Mouse (Mus musculus) common myeloid progenitor, adult 5-6 weeks (primary cell): ENCODE measurements around the gene Osbpl10. TPM values are rescaled to one million over a fixed set of nuclear protein-coding genes. Genes with fewer than 3 reads are reported as not detected.
A peak's percentile ranks its signal among the peaks of the same experiment; 100 is the strongest.

Experiments
- ATAC-seq: replicated peaks from 2 replicates; pipeline ENCODE4 v1.8.0; 2016; ENCODE audit warnings: low read depth, mild to moderate bottlenecking, moderate TSS enrichment, inconsistent platforms; ENCODE audit not compliant: poor library complexity, severe bottlenecking
- total RNA-seq: library from RNA; stranded (forward); fragments of 200-1000, 187-1606 nt; gene quantifications from 2 replicates; pipeline ENCODE4 v1.2.3, GENCODE M21; 2017

Osbpl10 gene
- total RNA-seq, 1 experiment from 2014 or later, result 0.09 TPM

DNA sequence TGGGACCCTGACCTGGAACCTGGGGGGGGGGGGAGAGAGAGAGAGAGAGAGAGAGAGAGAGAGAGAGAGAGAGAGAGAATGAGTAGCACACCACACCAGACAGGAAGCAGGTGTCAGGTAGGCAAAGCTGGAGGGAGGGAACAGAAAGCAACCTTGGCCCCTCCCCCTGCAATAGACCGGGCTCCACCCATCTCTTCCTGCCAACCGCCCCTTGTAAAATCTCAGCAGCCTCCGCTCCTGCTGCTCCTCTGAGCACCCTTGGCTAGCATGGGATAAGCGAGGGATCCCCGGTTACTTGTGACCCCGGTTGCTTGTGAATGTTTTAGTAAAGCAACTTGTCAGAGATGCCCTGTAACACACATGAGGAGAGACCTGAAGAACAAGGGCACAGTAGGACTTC is 227.1 kb downstream of the Osbpl10 start:
- 0 out of 2 replicates have a peak, but pooled peaks have one; percentile 26 for ATAC-seq

GRCm38 (mm10) chr9:115206219-115206618 is 227.8 kb downstream of the Osbpl10 start:
- no peak for ATAC-seq

GRCm38 (mm10) chr9:115209737-115210136 is 231.4 kb downstream of the Osbpl10 start:
- peak; percentile 73 for ATAC-seq

GRCm38 (mm10) chr9:115210535-115210934 is 232.2 kb downstream of the Osbpl10 start:
- no peak for ATAC-seq

DNA sequence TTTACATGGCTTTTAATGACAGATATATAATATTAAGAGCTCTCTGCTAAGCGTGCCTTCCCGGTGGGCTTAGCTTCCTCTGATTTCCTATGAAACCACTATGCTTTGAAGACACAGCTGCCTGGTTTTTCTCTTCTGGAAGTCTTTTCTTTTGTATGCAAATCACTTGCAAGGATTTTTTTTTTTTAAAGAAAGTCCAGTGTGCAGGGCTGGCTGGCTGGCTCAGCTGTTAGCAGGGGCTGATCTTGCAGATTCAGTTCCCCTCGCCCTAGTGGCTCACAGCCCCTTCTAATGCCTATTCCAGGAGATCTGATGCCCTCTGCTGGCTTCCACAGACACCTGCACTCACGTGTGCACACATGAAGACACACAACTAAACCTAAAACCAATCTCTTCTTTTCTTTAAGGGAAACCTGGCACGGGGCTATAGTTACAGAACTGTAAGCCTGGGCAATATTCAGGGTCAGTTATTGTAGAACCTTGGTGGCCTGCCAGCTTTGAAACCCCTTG is 235.4 kb downstream of the Osbpl10 start:
- no peak for ATAC-seq

GRCm38 (mm10) chr9:115214572-115215571 is 236.5 kb downstream of the Osbpl10 start:
- peak; percentile 48; the same call in 1 of the 2 replicates for ATAC-seq

GRCm38 (mm10) chr9:115215830-115216701 is 237.7 kb downstream of the Osbpl10 start:
- no peak; the same call in 1 of the 2 replicates for ATAC-seq

- ATAC-seq, result no peak
These were observed 239.6 kb downstream of the Osbpl10 start for GRCm38 (mm10) chr9:115217984-115218383.

DNA sequence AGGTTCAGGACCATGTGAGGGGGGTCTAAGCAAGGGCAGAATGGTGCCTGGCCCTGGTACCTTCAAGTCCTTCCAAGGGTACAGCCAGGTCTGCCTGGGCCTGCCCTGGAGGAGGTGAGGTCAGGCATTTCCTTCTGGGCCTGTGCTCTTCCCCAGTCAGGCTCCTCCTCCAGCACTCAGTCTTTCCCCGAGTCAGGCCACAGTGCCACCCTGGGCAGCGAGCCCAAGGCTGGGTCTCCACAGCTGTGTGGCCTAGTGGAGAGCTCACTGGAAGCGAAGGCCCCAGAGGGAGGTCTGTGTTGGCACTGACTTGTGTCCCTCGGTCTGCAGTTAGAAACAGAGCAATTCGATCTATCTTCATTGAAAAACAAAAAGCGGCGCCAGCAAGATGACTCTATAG is 242.1 kb downstream of the Osbpl10 start:
- peak; percentile 35; the same call in 1 of the 2 replicates for ATAC-seq

GRCm38 (mm10) chr9:115221265-115221664 is 242.9 kb downstream of the Osbpl10 start:
- peak; percentile 58 for ATAC-seq

DNA sequence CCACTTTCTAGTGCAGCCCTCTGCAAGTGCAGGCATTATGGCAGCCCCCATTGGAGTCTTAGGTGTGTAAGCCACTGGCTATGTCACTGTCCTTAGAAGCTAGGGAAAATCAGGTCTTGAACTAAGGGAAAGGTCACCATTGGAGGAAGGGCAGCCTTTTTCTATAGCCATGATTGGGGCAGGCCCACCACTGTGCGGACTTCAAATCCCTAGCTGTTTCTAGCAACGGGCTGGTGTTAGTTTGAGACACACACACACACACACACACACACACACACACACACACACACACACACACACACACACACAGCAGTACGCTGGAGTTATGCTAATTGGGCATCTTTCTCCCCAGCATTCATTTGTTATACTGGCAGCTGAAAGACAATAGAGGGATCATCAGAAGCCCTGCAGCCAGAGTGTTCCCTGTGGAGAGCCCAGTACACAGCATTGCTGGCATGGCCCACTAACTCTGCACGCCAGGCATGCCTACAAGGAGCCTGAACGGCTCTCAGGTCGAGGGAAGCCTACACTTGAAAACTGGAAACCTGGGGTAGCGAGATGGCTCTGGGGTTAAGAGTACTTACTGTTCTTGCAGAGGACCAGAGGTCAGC is 246.5 kb downstream of the Osbpl10 start:
- ATAC-seq, result no peak

DNA sequence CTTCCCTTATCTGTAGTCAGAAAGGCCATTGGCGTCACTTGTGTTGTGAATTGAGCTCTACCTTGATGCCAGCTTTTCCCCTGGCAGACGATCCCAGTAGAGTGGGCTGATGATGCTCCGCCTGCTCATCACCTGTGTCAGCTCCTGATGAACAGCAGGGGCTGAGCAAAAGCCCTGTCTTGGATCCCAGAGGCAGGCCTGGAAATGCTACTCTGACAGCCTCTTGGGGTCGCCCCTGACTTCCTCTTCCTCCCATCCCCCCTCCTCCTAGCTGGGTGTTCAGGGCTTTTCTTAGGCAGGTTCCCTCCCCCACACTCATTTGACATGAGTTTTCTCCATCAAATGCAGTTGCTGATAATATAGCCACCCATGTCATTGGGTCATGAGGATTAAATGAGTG is 250.8 kb downstream of the Osbpl10 start:
- no peak for ATAC-seq

GRCm38 (mm10) chr9:115229676-115230075 is 251.3 kb downstream of the Osbpl10 start:
- no peak for ATAC-seq

DNA sequence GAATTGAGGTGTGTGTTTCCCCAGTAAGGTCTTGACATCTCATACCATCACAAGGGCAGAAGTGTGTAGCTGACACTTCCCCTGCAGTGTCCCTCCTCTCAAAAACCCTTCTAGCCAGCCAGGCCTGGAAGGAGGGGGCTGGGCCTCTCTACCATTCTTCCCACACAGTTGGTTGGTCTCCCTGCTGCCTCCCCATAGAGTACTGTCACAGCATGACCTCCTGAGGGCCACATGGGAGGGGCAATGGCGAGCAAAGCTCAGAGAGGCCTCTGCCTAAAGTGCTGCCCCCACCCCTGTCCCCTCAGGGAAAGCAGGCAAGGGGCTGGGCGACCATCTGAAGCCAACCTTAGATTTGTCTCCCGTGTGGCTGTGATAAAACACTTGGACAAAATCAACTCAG is 251.8 kb downstream of the Osbpl10 start:
- no peak for ATAC-seq

DNA sequence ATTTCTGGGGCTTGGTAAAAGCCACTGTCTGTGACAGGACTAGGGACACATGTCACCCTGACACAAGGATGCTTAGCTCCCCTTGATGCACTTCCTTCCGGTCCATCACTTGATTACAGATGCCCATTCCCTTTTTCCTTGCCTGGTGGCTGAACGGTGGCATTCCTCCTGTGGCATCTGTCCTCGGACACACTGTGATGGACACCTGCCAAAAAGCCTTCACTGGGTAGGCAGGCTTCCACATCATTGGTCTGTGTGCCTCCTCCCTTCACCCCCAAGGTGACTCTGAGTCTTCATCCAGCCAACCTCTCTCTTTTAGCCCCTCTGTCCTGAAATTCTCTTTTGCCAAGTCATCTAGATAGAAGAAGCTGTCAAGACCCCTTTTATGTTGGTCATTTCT is 253.1 kb downstream of the Osbpl10 start:
- ATAC-seq, result no peak

DNA sequence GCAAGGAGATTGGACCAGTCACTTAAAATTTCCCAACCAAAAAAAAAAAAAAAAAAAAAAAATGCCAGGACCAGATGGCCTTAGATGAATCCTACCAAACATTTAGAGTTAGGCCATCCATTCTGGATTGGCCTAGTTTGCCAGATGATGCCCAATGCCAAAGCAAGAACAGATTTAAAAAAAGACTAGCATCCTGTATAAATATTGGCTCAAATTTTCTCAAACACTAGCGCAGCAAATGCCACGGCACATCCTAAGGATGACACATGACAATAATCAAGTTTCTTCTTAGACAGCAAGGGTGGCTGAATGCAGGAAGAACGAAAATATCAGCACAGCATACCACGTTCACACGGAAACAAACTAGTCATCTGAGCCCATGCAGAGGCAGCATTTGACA is 255.4 kb downstream of the Osbpl10 start:
- ATAC-seq, result no peak

DNA sequence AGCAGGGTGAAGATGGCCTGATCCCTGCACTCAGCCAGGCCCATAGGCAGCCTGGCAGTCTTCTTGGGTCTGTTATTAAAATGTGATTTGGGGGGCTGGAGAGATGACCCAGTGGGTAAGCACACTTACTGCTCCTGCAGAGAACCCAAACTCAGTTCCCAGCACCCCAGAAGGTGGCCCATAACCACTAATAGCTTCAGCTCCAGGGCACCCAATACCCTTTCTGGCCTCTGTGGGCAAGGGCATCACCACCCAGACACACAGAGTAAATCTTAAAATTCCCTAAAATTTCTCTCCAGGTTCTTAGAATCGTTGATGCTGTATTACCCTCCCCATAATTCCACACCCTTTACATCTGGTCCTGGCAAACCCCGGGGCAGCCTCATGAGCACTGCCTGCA is 256.2 kb downstream of the Osbpl10 start:
- no peak for ATAC-seq

- peak; percentile 29; the same call in 1 of the 2 replicates for ATAC-seq
These were observed 258.0 kb downstream of the Osbpl10 start for GRCm38 (mm10) chr9:115236352-115236841.

- ATAC-seq, result no peak
These were observed 259.6 kb downstream of the Osbpl10 start for GRCm38 (mm10) chr9:115237943-115238342.

GRCm38 (mm10) chr9:115239861-115240260 is 261.5 kb downstream of the Osbpl10 start:
- ATAC-seq, result no peak
